Mouse (Mus musculus): Measurements from ENCODE around the gene Olfr686. TPM values are rescaled to one million over a fixed set of nuclear protein-coding genes. Genes with fewer than 3 reads are reported as not detected.

The Olfr686 gene
- polyA plus RNA-seq, 1 experiment from 2014 or later = not detected

- Histone ChIP-seq H3K4me3 (ENCODE audit: low read length) (no peak within 1 kb of the TSS), H3K27me3 (ENCODE audit: control insufficient read depth, insufficient read depth, low read depth, low read length) (no peaks in the 10 kb centered on the region), H3K36me3 (ENCODE audit: control insufficient read depth, insufficient read depth, low read length) (no peaks in the 10 kb centered on the region), H3K4me1 (replicated peaks; ENCODE audit: control insufficient read depth, insufficient read depth, low read length) (no peaks in the 10 kb centered on the region), H3K4me2 (ENCODE audit: low read depth, low read length) (no peak within 1 kb of the TSS), H3K27ac (ENCODE audit: low read length) (no peak within 1 kb of the TSS), H3K9ac (ENCODE audit: low read length) (no peak within 1 kb of the TSS), H3K9me3 (ENCODE audit: control insufficient read depth, low read length) (no peaks in the 10 kb centered on the region)
- WGBS = 82% methylated on average over 1 of the region's 1 CpGs
- no peak for ATAC-seq (ENCODE audit: low read depth)
Measured at GRCm38 (mm10) chr7:105185912-105186311, 21.4 kb downstream of the Olfr686 start, which contains the start of gene Olfr685. TSS of gene Olfr685 (minus strand) at chr7:105186012.

GRCm38 (mm10) chr7:105170773-105171172 is 36.5 kb downstream of the Olfr686 start:
- 51% methylated on average over 4 of the region's 4 CpGs for WGBS
- no peaks in the 10 kb centered on the region for H3K27me3 ChIP-seq (ENCODE audit: control insufficient read depth, insufficient read depth, low read depth, low read length)
- no peaks in the 10 kb centered on the region for H3K36me3 ChIP-seq (ENCODE audit: control insufficient read depth, insufficient read depth, low read length)
- ATAC-seq (ENCODE audit: low read depth) = no peak
- H3K4me3 ChIP-seq (ENCODE audit: low read length) = no peak overlapping the region
- no peak overlapping the region for H3K4me2 ChIP-seq (ENCODE audit: low read depth, low read length)
- no peak overlapping the region for H3K9ac ChIP-seq (ENCODE audit: low read length)
- H3K27ac ChIP-seq (ENCODE audit: low read length) = no peak overlapping the region
- no peaks in the 10 kb centered on the region for H3K4me1 ChIP-seq (replicated peaks; ENCODE audit: control insufficient read depth, insufficient read depth, low read length)
- no peaks in the 10 kb centered on the region for H3K9me3 ChIP-seq (ENCODE audit: control insufficient read depth, low read length)

GRCm38 (mm10) chr7:105163553-105163952 is 43.7 kb downstream of the Olfr686 start, which contains the start of gene Olfr684:
TSS of gene Olfr684 (minus strand) at chr7:105163653.
- Histone ChIP-seq H3K9me3 (ENCODE audit: control insufficient read depth, low read length) (no peaks in the 10 kb centered on the region), H3K9ac (ENCODE audit: low read length) (no peak within 1 kb of the TSS), H3K27me3 (ENCODE audit: control insufficient read depth, insufficient read depth, low read depth, low read length) (no peaks in the 10 kb centered on the region), H3K36me3 (ENCODE audit: control insufficient read depth, insufficient read depth, low read length) (no peaks in the 10 kb centered on the region), H3K27ac (ENCODE audit: low read length) (no peak within 1 kb of the TSS), H3K4me1 (replicated peaks; ENCODE audit: control insufficient read depth, insufficient read depth, low read length) (no peaks in the 10 kb centered on the region), H3K4me3 (ENCODE audit: low read length) (no peak within 1 kb of the TSS), H3K4me2 (ENCODE audit: low read depth, low read length) (no peak within 1 kb of the TSS)
- WGBS = 55% methylated on average over 1 of the region's 1 CpGs
- no peak for ATAC-seq (ENCODE audit: low read depth)

Other genes with a start within 250 kb of the Olfr686 start
- not detected in 2 replicates for gene Olfr670, start 244.9 kb downstream of the Olfr686 start, polyA plus RNA-seq (2015; fragmentation: Nextera tagmentation; extraction: Ambion mirVana)
- gene Olfr671, start 228.4 kb downstream of the Olfr686 start, polyA plus RNA-seq (2015; fragmentation: Nextera tagmentation; extraction: Ambion mirVana) = not detected in 2 replicates
- gene Olfr672, start 205.5 kb downstream of the Olfr686 start, polyA plus RNA-seq (2015; fragmentation: Nextera tagmentation; extraction: Ambion mirVana) = not detected in 2 replicates
- not detected in 2 replicates for gene Olfr675, start 179.0 kb downstream of the Olfr686 start, polyA plus RNA-seq (2015; fragmentation: Nextera tagmentation; extraction: Ambion mirVana)
- not detected in 2 replicates for gene Olfr676, start 174.8 kb downstream of the Olfr686 start, polyA plus RNA-seq (2015; fragmentation: Nextera tagmentation; extraction: Ambion mirVana)
- not detected in 2 replicates for gene Olfr677, start 156.1 kb downstream of the Olfr686 start, polyA plus RNA-seq (2015; fragmentation: Nextera tagmentation; extraction: Ambion mirVana)
- not detected in 2 replicates for gene Olfr678, start 143.0 kb downstream of the Olfr686 start, polyA plus RNA-seq (2015; fragmentation: Nextera tagmentation; extraction: Ambion mirVana)
- not detected in 2 replicates for gene Olfr679, start 126.3 kb downstream of the Olfr686 start, polyA plus RNA-seq (2015; fragmentation: Nextera tagmentation; extraction: Ambion mirVana)
- gene Olfr680-ps1, start 114.7 kb downstream of the Olfr686 start, polyA plus RNA-seq (2015; fragmentation: Nextera tagmentation; extraction: Ambion mirVana) = not detected in 2 replicates
- not detected in 2 replicates for gene Olfr681, start 90.6 kb downstream of the Olfr686 start, polyA plus RNA-seq (2015; fragmentation: Nextera tagmentation; extraction: Ambion mirVana)
- not detected in 2 replicates for gene Olfr683, start 60.5 kb downstream of the Olfr686 start, polyA plus RNA-seq (2015; fragmentation: Nextera tagmentation; extraction: Ambion mirVana)
- gene Olfr684, start 43.8 kb downstream of the Olfr686 start, polyA plus RNA-seq (2015; fragmentation: Nextera tagmentation; extraction: Ambion mirVana) = not detected in 2 replicates
- not detected in 2 replicates for gene Olfr685, start 21.5 kb downstream of the Olfr686 start, polyA plus RNA-seq (2015; fragmentation: Nextera tagmentation; extraction: Ambion mirVana)
- gene Olfr688, start 80.6 kb upstream of the Olfr686 start, polyA plus RNA-seq (2015; fragmentation: Nextera tagmentation; extraction: Ambion mirVana) = not detected in 2 replicates
- not detected in 2 replicates for gene Olfr689, start 103.7 kb upstream of the Olfr686 start, polyA plus RNA-seq (2015; fragmentation: Nextera tagmentation; extraction: Ambion mirVana)
- not detected in 2 replicates for gene Olfr690, start 126.6 kb upstream of the Olfr686 start, polyA plus RNA-seq (2015; fragmentation: Nextera tagmentation; extraction: Ambion mirVana)
- not detected in 2 replicates for gene Olfr691, start 134.8 kb upstream of the Olfr686 start, polyA plus RNA-seq (2015; fragmentation: Nextera tagmentation; extraction: Ambion mirVana)
- gene Olfr692, start 160.7 kb upstream of the Olfr686 start, polyA plus RNA-seq (2015; fragmentation: Nextera tagmentation; extraction: Ambion mirVana) = not detected in 2 replicates
- gene Gm5901, start 167.6 kb upstream of the Olfr686 start, polyA plus RNA-seq (2015; fragmentation: Nextera tagmentation; extraction: Ambion mirVana) = not detected in 2 replicates
- 39.3 and 41.4 TPM in 2 replicates for gene Fam160a2, start 192.6 kb upstream of the Olfr686 start, polyA plus RNA-seq (2015; fragmentation: Nextera tagmentation; extraction: Ambion mirVana)
- gene Cnga4, start 197.1 kb upstream of the Olfr686 start, polyA plus RNA-seq (2015; fragmentation: Nextera tagmentation; extraction: Ambion mirVana) = not detected in 2 replicates
- gene Cckbr, start 218.2 kb upstream of the Olfr686 start, polyA plus RNA-seq (2015; fragmentation: Nextera tagmentation; extraction: Ambion mirVana) = 0.26 and 0.60 TPM in 2 replicates

Data from lung, embryonic 16.5 days (tissue).